Mouse (Mus musculus) forebrain, postnatal 0 days (tissue): ENCODE results near the gene Ctnnd2. TPM values are rescaled to one million over a fixed set of nuclear protein-coding genes. Genes with fewer than 3 reads are reported as not detected.

ENCODE experiments used
- ATAC-seq: fragments of 200-750 bp; cut with Nextera tagmentation; 2 replicates; pipeline ENCODE4 v1.8.0; 2017; ENCODE audit warnings: mild to moderate bottlenecking, moderate library complexity
- DNase-seq: peaks from one replicate; pipeline ENCODE4 v3.0.0-alpha.2; 2015
- H3K27ac ChIP-seq: fragments of 300-500 bp; sonication (generic); 2 replicates; pipeline ENCODE4 v1.5.1; 2014; ENCODE audit warnings: low read depth, mild to moderate bottlenecking, antibody characterized with exemption, low read length, moderate library complexity, mixed read lengths
- H3K27me3 ChIP-seq: fragments of 300-500 bp; sonication (generic); 2 replicates; pipeline ENCODE4 v1.6.1; 2014; ENCODE audit warnings: mild to moderate bottlenecking, low read length, mixed read lengths; ENCODE audit not compliant: insufficient read depth
- H3K36me3 ChIP-seq: fragments of 300-500 bp; sonication (generic); 2 replicates; pipeline ENCODE4 v1.6.1; 2014; ENCODE audit warnings: mild to moderate bottlenecking, moderate library complexity; ENCODE audit not compliant: insufficient read depth
- H3K4me1 ChIP-seq: fragments of 300-500 bp; sonication (generic); 2 replicates; pipeline ENCODE4 v1.6.1; 2014; ENCODE audit warnings: antibody characterized with exemption; ENCODE audit not compliant: insufficient read depth
- H3K4me2 ChIP-seq: fragments of 300-500 bp; sonication (generic); 2 replicates; pipeline ENCODE4 v1.6.1; 2014; ENCODE audit warnings: low read depth, mild to moderate bottlenecking, moderate library complexity
- H3K4me3 ChIP-seq: fragments of 300-500 bp; sonication (generic); 2 replicates; pipeline ENCODE4 v1.5.1; 2014; ENCODE audit warnings: low read depth, low read length, mixed read lengths
- H3K9ac ChIP-seq: fragments of 300-500 bp; sonication (generic); 2 replicates; pipeline ENCODE4 v1.6.1; 2014; ENCODE audit warnings: mild to moderate bottlenecking
- H3K9me3 ChIP-seq: fragments of 300-500 bp; sonication (generic); 2 replicates; pipeline ENCODE4 v1.6.1; 2016; ENCODE audit warnings: low read length
- CTCF ChIP-seq: sonication (generic); IDR thresholded peaks from 2 replicates; pipeline ENCODE4 v1.5.1; 2016; ENCODE audit warnings: antibody characterized with exemption, control low read depth, low read depth
- WGBS: fragments of 180-500 bp; shearing (Covaris S2); extraction: QIAGEN DNeasy Blood & Tissue Kit; methylation state at CpG from one replicate; pipeline ENCODE4 v1.1.7; 2014; 5-methylcytosine and 5-hydroxymethylcytosine counted together
- polyA plus RNA-seq: library from polyadenylated mRNA; unstranded; fragments of >200 nt; fragmentation: Nextera tagmentation; extraction: Ambion mirVana; gene quantifications from 2 replicates; pipeline ENCODE4 v1.2.1, GENCODE M21; 2015
- total RNA-seq: library from RNA; depleted of rRNA; stranded (reverse); fragments of >200 nt; gene quantifications from 2 replicates; pipeline ENCODE4 v1.2.3, GENCODE M21; 2014

Ctnnd2 gene
- total and polyA plus RNA-seq, 2 experiments from 2014 or later, result 73.6 to 130 TPM

GRCm38 (mm10) chr15:30986890-30987289, 814.5 kb downstream of the Ctnnd2 start:
- WGBS, result 91% methylated on average over 2 of the region's 2 CpGs

GRCm38 (mm10) chr15:30990421-30991252, 818.2 kb downstream of the Ctnnd2 start:
- no peak overlapping the region for H3K4me2 ChIP-seq
- H3K27me3 ChIP-seq, result no peaks in the 10 kb centered on the region
- DNase-seq, result no peak
- no peak for TF ChIP-seq CTCF
- no peak overlapping the region for H3K4me3 ChIP-seq
- no peak overlapping the region for H3K9ac ChIP-seq
- H3K27ac ChIP-seq, result no peak overlapping the region
- WGBS, result 63% methylated on average over 15 of the region's 15 CpGs
- no peaks in the 10 kb centered on the region for H3K4me1 ChIP-seq
- ATAC-seq, result no peak
- no peaks in the 10 kb centered on the region for H3K36me3 ChIP-seq
- H3K9me3 ChIP-seq, result no peaks in the 10 kb centered on the region

More at GRCm38 (mm10) chr15:30986890-30987289, 814.5 kb downstream of the Ctnnd2 start:
- Histone ChIP-seq H3K4me1 (no peaks in the 10 kb centered on the region), H3K4me3 (no peak overlapping the region), H3K4me2 (no peak overlapping the region), H3K36me3 (no peaks in the 10 kb centered on the region), H3K27me3 (no peaks in the 10 kb centered on the region), H3K27ac (no peak overlapping the region), H3K9me3 (no peaks in the 10 kb centered on the region), H3K9ac (no peak overlapping the region)
- no peak for TF ChIP-seq CTCF
- ATAC-seq (no peak), DNase-seq (no peak)

GRCm38 (mm10) chr15:30992357-30992756, 820.0 kb downstream of the Ctnnd2 start:
- DNase-seq (no peak), ATAC-seq (no peak)
- Histone ChIP-seq H3K9ac (no peak overlapping the region), H3K4me1 (no peaks in the 10 kb centered on the region), H3K27me3 (no peaks in the 10 kb centered on the region), H3K4me2 (no peak overlapping the region), H3K4me3 (no peak overlapping the region), H3K36me3 (no peaks in the 10 kb centered on the region), H3K9me3 (no peaks in the 10 kb centered on the region), H3K27ac (no peak overlapping the region)
- WGBS, result 92% methylated on average over 12 of the region's 12 CpGs
- no peak for TF ChIP-seq CTCF

- DNase-seq (no peak), ATAC-seq (no peak)
- H3K27me3 ChIP-seq, result no peaks in the 10 kb centered on the region
- no peak overlapping the region for H3K27ac ChIP-seq
- no peaks in the 10 kb centered on the region for H3K4me1 ChIP-seq
- H3K36me3 ChIP-seq, result no peaks in the 10 kb centered on the region
- no peak overlapping the region for H3K4me2 ChIP-seq
- WGBS, result 95% methylated on average over 3 of the region's 3 CpGs
- H3K9ac ChIP-seq, result no peak overlapping the region
- TF ChIP-seq CTCF, result no peak
- no peaks in the 10 kb centered on the region for H3K9me3 ChIP-seq
- no peak overlapping the region for H3K4me3 ChIP-seq
These were observed 820.5 kb downstream of the Ctnnd2 start for GRCm38 (mm10) chr15:30992901-30993300.

- no peaks in the 10 kb centered on the region for H3K9me3 ChIP-seq
- H3K36me3 ChIP-seq, result no peaks in the 10 kb centered on the region
- no peaks in the 10 kb centered on the region for H3K27me3 ChIP-seq
- no peak overlapping the region for H3K27ac ChIP-seq
- ATAC-seq, result no peak; the same call in 1 of the 2 replicates
- WGBS, result 63% methylated on average over 3 of the region's 3 CpGs
- H3K4me1 ChIP-seq, result no peaks in the 10 kb centered on the region
- no peak overlapping the region for H3K4me3 ChIP-seq
- H3K4me2 ChIP-seq, result no peak overlapping the region
- no peak for DNase-seq
- TF ChIP-seq CTCF, result no peak
- H3K9ac ChIP-seq, result no peak overlapping the region
These were observed 823.0 kb downstream of the Ctnnd2 start for GRCm38 (mm10) chr15:30995346-30995745.

- peak; percentile 50 for ATAC-seq
- no peak overlapping the region for H3K9ac ChIP-seq
- H3K4me2 ChIP-seq, result no peak overlapping the region
- peak; percentile 47 for DNase-seq
- TF ChIP-seq CTCF, result no peak
- 60% methylated on average over 5 of the region's 5 CpGs for WGBS
- no peaks in the 10 kb centered on the region for H3K27me3 ChIP-seq
- H3K27ac ChIP-seq, result no peak overlapping the region
- peaks cover 5% of the 10 kb centered on the region; the same call in 1 of the 2 replicates for H3K36me3 ChIP-seq
- H3K4me1 ChIP-seq, result no peaks in the 10 kb centered on the region
- H3K9me3 ChIP-seq, result no peaks in the 10 kb centered on the region
- no peak overlapping the region for H3K4me3 ChIP-seq
These were observed 832.1 kb downstream of the Ctnnd2 start for GRCm38 (mm10) chr15:31004468-31004867.

- Histone ChIP-seq H3K4me1 (no peaks in the 10 kb centered on the region), H3K9ac (no peak overlapping the region), H3K27ac (no peak overlapping the region), H3K4me3 (no peak overlapping the region), H3K36me3 (peaks cover 5% of the 10 kb centered on the region; the same call in 1 of the 2 replicates), H3K9me3 (no peaks in the 10 kb centered on the region), H3K27me3 (no peaks in the 10 kb centered on the region), H3K4me2 (no peak overlapping the region)
- DNase-seq, result no peak
- peak; percentile 68 for ATAC-seq
- 74% methylated on average over 8 of the region's 8 CpGs for WGBS
- no peak for TF ChIP-seq CTCF
These were observed 832.6 kb downstream of the Ctnnd2 start for GRCm38 (mm10) chr15:31004976-31005375.
